10 mouse cellular contexts compared by ENCODE assay signal in the genomic region with DNA sequence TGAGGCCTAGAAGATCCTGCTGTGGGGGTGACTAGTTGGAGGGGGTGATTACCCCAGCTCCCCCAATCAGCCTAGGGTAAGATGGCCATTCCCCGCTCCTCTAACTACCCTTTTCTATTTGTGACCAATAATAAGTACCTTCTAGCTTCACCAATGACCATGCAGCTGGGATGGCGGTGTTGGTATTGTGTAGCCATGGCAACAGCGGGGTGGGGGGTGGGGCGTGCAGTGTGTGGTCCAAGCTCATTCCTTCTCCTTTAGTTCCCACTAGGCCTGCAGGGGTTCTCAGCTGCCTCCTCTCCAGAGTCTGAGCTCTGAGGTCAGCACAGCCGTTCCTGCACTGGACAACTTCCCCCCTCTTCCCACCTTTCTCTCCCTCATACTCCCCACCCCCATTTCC. TPM values are rescaled to one million over a fixed set of nuclear protein-coding genes. Genes with fewer than 3 reads are reported as not detected.
DNase-seq lines count a peak whose midpoint lies in the region; ATAC-seq and TF ChIP-seq lines count a peak whose summit lies in the region.
"Had no signal": no experiment of that assay in that cellular context is flagged by ENCODE, and none has a peak within 500 bp of the region (broad histone marks: within the 10 kb centered on the region; RNA-seq: fewer than 3 reads in every experiment).

No protein-coding gene starts in this region.

- H3K27me3 ChIP-seq in heart, postnatal 0 days (ENCODE audit: control insufficient read depth, insufficient read depth, low read length), result no peaks in the 10 kb centered on the region
- H3K27me3 ChIP-seq in hindbrain, embryonic 12.5 days, result no peaks in the 10 kb centered on the region
- H3K27me3 ChIP-seq in midbrain, embryonic 15.5 days (replicated peaks), result no peaks in the 10 kb centered on the region
- no peaks in the 10 kb centered on the region for H3K27me3 ChIP-seq in liver, postnatal 0 days (ENCODE audit: insufficient read depth, low read length)

- 50% methylated on average over 5 of the region's 5 CpGs for WGBS in heart, postnatal 0 days
- 9% methylated on average over 5 of the region's 5 CpGs for WGBS in hindbrain, embryonic 12.5 days
- whole genome bisulfite sequencing in midbrain, embryonic 15.5 days, result 11% methylated on average over 5 of the region's 5 CpGs
- WGBS in liver, postnatal 0 days (ENCODE audit: insufficient replicate concordance), result 44% methylated on average over 5 of the region's 5 CpGs

- intact Hi-C loops in heart, postnatal 14 days (cut with DNase I), result no loop called here
- intact Hi-C loops in left cerebral cortex, postnatal 4 days (cut with DNase I), result no loop called here

- H3K36me3 ChIP-seq in heart, postnatal 0 days (replicated peaks; ENCODE audit: control insufficient read depth, insufficient read depth, low read length), result no peaks in the 10 kb centered on the region
- no peaks in the 10 kb centered on the region for H3K36me3 ChIP-seq in hindbrain, embryonic 12.5 days
- no peaks in the 10 kb centered on the region for H3K36me3 ChIP-seq in midbrain, embryonic 15.5 days (replicated peaks)
- no peaks in the 10 kb centered on the region for H3K36me3 ChIP-seq in liver, postnatal 0 days (replicated peaks; ENCODE audit: insufficient read depth, low read length)

- H3K4me3 ChIP-seq in heart, postnatal 0 days (ENCODE audit: low read depth, low read length), result no peak overlapping the region
- H3K4me3 ChIP-seq in hindbrain, embryonic 12.5 days, result no peak overlapping the region
- no peak overlapping the region for H3K4me3 ChIP-seq in midbrain, embryonic 15.5 days
- H3K4me3 ChIP-seq in liver, postnatal 0 days (ENCODE audit: low read depth, low read length), result no peak overlapping the region
- H3K4me3 ChIP-seq: megakaryocyte, embryonic 14.5 days had no signal

- no peak for ATAC-seq in heart, postnatal 0 days (ENCODE audit: insufficient read depth, low read depth)
- peak; percentile 66; the same call in 1 of the 2 replicates for ATAC-seq in hindbrain, embryonic 12.5 days (ENCODE audit: low FRiP score)
- ATAC-seq in midbrain, embryonic 15.5 days (replicated peaks), result peak; percentile 52; the same call in 1 of the 2 replicates
- ATAC-seq in liver, postnatal 0 days, result no peak

- H3K4me2 ChIP-seq in heart, postnatal 0 days (ENCODE audit: low read depth, low read length), result no peak overlapping the region
- no peak overlapping the region for H3K4me2 ChIP-seq in hindbrain, embryonic 12.5 days (replicated peaks)
- no peak overlapping the region for H3K4me2 ChIP-seq in midbrain, embryonic 15.5 days
- H3K4me2 ChIP-seq in liver, postnatal 0 days (ENCODE audit: low read depth, low read length), result no peak overlapping the region

- no peak for DNase-seq in heart, postnatal 0 days (ENCODE audit: low spot score)
- no peak for DNase-seq in heart, postnatal 14 days
- DNase-seq in brain, embryonic 14.5 days (ENCODE audit: low read depth), result peak; percentile 64
- DNase-seq in adrenal gland, adult 18-20 months (ENCODE audit: low spot score in 2 of 2), result no peak
- no peak for DNase-seq in left cerebral cortex, postnatal 4 days
- DNase-seq in liver, postnatal 0 days, result no peak
- DNase-seq: kidney, adult 8-10 months had no signal

- TF ChIP-seq EP300 in heart, postnatal 0 days (IDR thresholded peaks at IDR 0.05; ENCODE audit: low read depth), result no peak
- no peak for TF ChIP-seq EP300 in liver, postnatal 0 days (IDR thresholded peaks at IDR 0.05; ENCODE audit: low read depth)

- 0 out of 2 replicates have a peak overlapping the region, but pooled peaks have one; percentile 25 for H3K27ac ChIP-seq in heart, postnatal 0 days (ENCODE audit: low read depth)
- no peak overlapping the region for H3K27ac ChIP-seq in hindbrain, embryonic 12.5 days
- H3K27ac ChIP-seq in midbrain, embryonic 15.5 days, result no peak overlapping the region
- no peak overlapping the region for H3K27ac ChIP-seq in liver, postnatal 0 days (ENCODE audit: low read depth)

- H3K4me1 ChIP-seq in heart, postnatal 0 days (ENCODE audit: control insufficient read depth, insufficient read depth), result 0 out of 2 replicates have a peak, but pooled peaks cover 5% of the 10 kb centered on the region
- H3K4me1 ChIP-seq in hindbrain, embryonic 12.5 days, result peaks cover 14% of the 10 kb centered on the region
- peaks cover 9% of the 10 kb centered on the region for H3K4me1 ChIP-seq in midbrain, embryonic 15.5 days
- peaks cover 2% of the 10 kb centered on the region; the same call in 1 of the 2 replicates for H3K4me1 ChIP-seq in liver, postnatal 0 days (ENCODE audit: insufficient read depth)

- no peak for TF ChIP-seq POLR2A in brain, embryonic 14.5 days (IDR thresholded peaks at IDR 0.05; ENCODE audit: borderline replicate concordance, extremely low read depth, insufficient read depth, insufficient read length, poor library complexity, severe bottlenecking)

- H3K9ac ChIP-seq in heart, postnatal 0 days (replicated peaks; ENCODE audit: low read depth, low read length), result no peak overlapping the region
- no peak overlapping the region for H3K9ac ChIP-seq in hindbrain, embryonic 12.5 days
- H3K9ac ChIP-seq in midbrain, embryonic 15.5 days, result no peak overlapping the region
- no peak overlapping the region for H3K9ac ChIP-seq in liver, postnatal 0 days (replicated peaks)

- no peak for TF ChIP-seq CTCF in heart, postnatal 0 days (IDR thresholded peaks at IDR 0.05; ENCODE audit: low read depth)
- TF ChIP-seq CTCF in brain, embryonic 14.5 days (IDR thresholded peaks at IDR 0.05; ENCODE audit: borderline replicate concordance, extremely low read depth, insufficient read depth, insufficient read length), result no peak
- no peak for TF ChIP-seq CTCF in liver, postnatal 0 days (IDR thresholded peaks at IDR 0.05; ENCODE audit: low read depth)

- no peaks in the 10 kb centered on the region for H3K9me3 ChIP-seq in heart, postnatal 0 days (replicated peaks; ENCODE audit: control insufficient read depth, low read length)
- H3K9me3 ChIP-seq in hindbrain, embryonic 12.5 days (replicated peaks), result no peaks in the 10 kb centered on the region
- H3K9me3 ChIP-seq in midbrain, embryonic 15.5 days, result no peaks in the 10 kb centered on the region
- H3K9me3 ChIP-seq in liver, postnatal 0 days (ENCODE audit: low read length), result no peaks in the 10 kb centered on the region
- H3K9me3 ChIP-seq: megakaryocyte, embryonic 14.5 days had no signal

RNA-seq across cellular contexts. Expression of gene Car4, which starts 9.5 kb away (rescaled TPM):
- 7.4 TPM in 1 of 2 replicates, not detected in the other for total RNA-seq in heart, postnatal 0 days (2014; rRNA removed; ENCODE audit: low replicate concordance)
- polyA plus RNA-seq in heart, postnatal 0 days (2015; fragmentation: Nextera tagmentation; extraction: Ambion mirVana), result 30.8 and 33.7 TPM in 2 replicates
- total RNA-seq in heart, postnatal 14 days (2021), result 10 to 100 TPM; 63.6 to 82.3 TPM
- 1.9 and 2.0 TPM in 2 replicates for polyA plus RNA-seq in brain, embryonic 14.5 days (2012; rRNA removed)
- polyA plus RNA-seq in hindbrain, embryonic 12.5 days (2016; fragmentation: Nextera tagmentation; extraction: Ambion mirVana), result 3.2 and 3.9 TPM in 2 replicates
- 5.3 and 6.0 TPM in 2 replicates for polyA plus RNA-seq in midbrain, embryonic 15.5 days (2015; fragmentation: Nextera tagmentation; extraction: Ambion mirVana)
- 1 to 10 TPM; 3.5 to 4.9 TPM for total RNA-seq in adrenal gland, adult 18-20 months (2021)
- 10 to 100 TPM; 21.7 to 23.2 TPM for total RNA-seq in left cerebral cortex, postnatal 4 days (2021)
- not detected in 2 replicates for polyA plus RNA-seq in liver, postnatal 0 days (2015; fragmentation: Nextera tagmentation; extraction: Ambion mirVana)

RNA-seq across cellular contexts. Expression of gene Znhit3, which starts 50.9 kb away (rescaled TPM):
- total RNA-seq in heart, postnatal 0 days (2014; rRNA removed; ENCODE audit: low replicate concordance), result 21.1 and 31.0 TPM in 2 replicates
- 27.5 and 29.6 TPM in 2 replicates for polyA plus RNA-seq in heart, postnatal 0 days (2015; fragmentation: Nextera tagmentation; extraction: Ambion mirVana)
- 1 to 10 TPM; 8.5 to 8.6 TPM for total RNA-seq in heart, postnatal 14 days (2021)
- polyA plus RNA-seq in brain, embryonic 14.5 days (2012; rRNA removed), result 34.9 and 44.9 TPM in 2 replicates
- polyA plus RNA-seq in hindbrain, embryonic 12.5 days (2016; fragmentation: Nextera tagmentation; extraction: Ambion mirVana), result 55.4 and 56.4 TPM in 2 replicates
- 61.8 and 62.8 TPM in 2 replicates for polyA plus RNA-seq in midbrain, embryonic 15.5 days (2015; fragmentation: Nextera tagmentation; extraction: Ambion mirVana)
- 1 to 10 TPM; 8.8 to 9.9 TPM for total RNA-seq in adrenal gland, adult 18-20 months (2021)
- 10 to 100 TPM; 24.8 to 30.7 TPM for total RNA-seq in left cerebral cortex, postnatal 4 days (2021)
- 20.1 and 21.8 TPM in 2 replicates for polyA plus RNA-seq in liver, postnatal 0 days (2015; fragmentation: Nextera tagmentation; extraction: Ambion mirVana)

Comparison
In these comparisons a context has a peak if more than half of its experiments do, and no peak if none do; other contexts are left out.
1. ATAC-seq: peak in hindbrain, embryonic 12.5 days (single experiment) and midbrain, embryonic 15.5 days (single experiment); none in heart, postnatal 0 days (single experiment) and liver, postnatal 0 days (single experiment).